ENCODE assay signal across 11 mouse cellular contexts in genomic region chr1:132364388-132364787, GRCm38 (mm10). TPM values are rescaled to one million over a fixed set of nuclear protein-coding genes. Genes with fewer than 3 reads are reported as not detected.
DNase-seq lines count a peak whose midpoint lies in the region; ATAC-seq and TF ChIP-seq lines count a peak whose summit lies in the region.
"Had no signal": no experiment of that assay in that cellular context is flagged by ENCODE, and none has a peak within 500 bp of the region (broad histone marks: within the 10 kb centered on the region; RNA-seq: fewer than 3 reads in every experiment).

No protein-coding gene starts in this region.

- peak overlapping the region; percentile 91 for H3K9ac ChIP-seq in liver, embryonic 12.5 days
- no peak overlapping the region for H3K9ac ChIP-seq in forebrain, postnatal 0 days
- H3K9ac ChIP-seq: forebrain, embryonic 13.5 days had no signal

- WGBS in liver, embryonic 12.5 days (ENCODE audit: insufficient replicate concordance), result 80% methylated on average over 3 of the region's 3 CpGs
- 80% methylated on average over 3 of the region's 3 CpGs for WGBS in forebrain, postnatal 0 days

- H3K27me3 ChIP-seq in C2C12 (ENCODE audit: control insufficient read depth, insufficient read depth, insufficient read length), result no peaks in the 10 kb centered on the region
- no peaks in the 10 kb centered on the region for H3K27me3 ChIP-seq in liver, embryonic 12.5 days (replicated peaks)
- H3K27me3 ChIP-seq in forebrain, postnatal 0 days (ENCODE audit: insufficient read depth, low read length), result no peaks in the 10 kb centered on the region
- H3K27me3 ChIP-seq: forebrain, embryonic 13.5 days had no signal

- H3K79me2 ChIP-seq in C2C12 (ENCODE audit: control insufficient read depth, insufficient read depth), result no peaks in the 10 kb centered on the region

- DNase-seq in cerebellum, adult 9-11 months, result peak; percentile 59
- DNase-seq in cerebellum, postnatal 10 days, result no peak
- DNase-seq in layer of hippocampus, adult 2 months (ENCODE audit: low spot score in 2 of 2), result peak; percentile 60 to 75
- no peak for DNase-seq in layer of hippocampus, postnatal 36 days
- DNase-seq in urinary bladder, postnatal 4 days (ENCODE audit: low spot score in 2 of 2), result no peak
- no peak for DNase-seq in forebrain, postnatal 0 days
- DNase-seq: midbrain, embryonic 14.5 days had no signal

- H3K79me3 ChIP-seq in C2C12 (ENCODE audit: low read depth), result no peaks in the 10 kb centered on the region

- TF ChIP-seq CTCF in layer of hippocampus, adult 2 months (conservative IDR thresholded peaks at IDR 0.05), result no peak
- TF ChIP-seq CTCF in C2C12 (IDR thresholded peaks at IDR 0.05; ENCODE audit: control insufficient read depth, insufficient read depth, insufficient read length), result no peak
- no peak for TF ChIP-seq CTCF in forebrain, postnatal 0 days (IDR thresholded peaks at IDR 0.05; ENCODE audit: low read depth)

- peak overlapping the region; percentile 86 for H3K27ac ChIP-seq in layer of hippocampus, adult 2 months
- H3K27ac ChIP-seq in liver, embryonic 12.5 days, result peak overlapping the region; percentile 98
- no peak overlapping the region for H3K27ac ChIP-seq in forebrain, postnatal 0 days (ENCODE audit: low read depth, low read length)
- H3K27ac ChIP-seq: forebrain, embryonic 13.5 days had no signal

- H3K9me3 ChIP-seq in liver, embryonic 12.5 days (replicated peaks), result no peaks in the 10 kb centered on the region
- H3K9me3 ChIP-seq in forebrain, postnatal 0 days (ENCODE audit: low read length), result no peaks in the 10 kb centered on the region
- H3K9me3 ChIP-seq: forebrain, embryonic 13.5 days had no signal

- H3K4me2 ChIP-seq in liver, embryonic 12.5 days, result peak overlapping the region; percentile 75
- no peak overlapping the region for H3K4me2 ChIP-seq in forebrain, postnatal 0 days (ENCODE audit: low read depth)
- H3K4me2 ChIP-seq: forebrain, embryonic 13.5 days had no signal

- no peak overlapping the region for H3K4me3 ChIP-seq in layer of hippocampus, adult 2 months
- no peak overlapping the region for H3K4me3 ChIP-seq in C2C12 (ENCODE audit: insufficient read depth, poor library complexity, severe bottlenecking)
- H3K4me3 ChIP-seq in liver, embryonic 12.5 days, result peak overlapping the region; percentile 89
- H3K4me3 ChIP-seq in forebrain, postnatal 0 days (ENCODE audit: low read depth, low read length), result no peak overlapping the region
- H3K4me3 ChIP-seq: forebrain, embryonic 13.5 days had no signal

- peaks cover 87% of the 10 kb centered on the region for H3K4me1 ChIP-seq in liver, embryonic 12.5 days
- no peaks in the 10 kb centered on the region for H3K4me1 ChIP-seq in forebrain, postnatal 0 days (ENCODE audit: insufficient read depth)

- H3ac ChIP-seq in C2C12 (ENCODE audit: control insufficient read depth, insufficient read length, low read depth), result no peak overlapping the region

- peaks cover 19% of the 10 kb centered on the region for H3K36me3 ChIP-seq in C2C12 (ENCODE audit: control insufficient read depth, insufficient read depth)
- peaks cover 89% of the 10 kb centered on the region for H3K36me3 ChIP-seq in liver, embryonic 12.5 days
- H3K36me3 ChIP-seq in forebrain, postnatal 0 days (ENCODE audit: insufficient read depth), result peaks cover 30% of the 10 kb centered on the region

- no peak for ATAC-seq in liver, embryonic 12.5 days
- ATAC-seq in forebrain, postnatal 0 days, result no peak
- ATAC-seq: forebrain, embryonic 13.5 days; lung, postnatal 0 days had no signal

TF ChIP-seq in C2C12, 6 proteins besides CTCF, POLR2A, EP300 and RAD21:
- TF ChIP-seq FOSL1 (IDR thresholded peaks at IDR 0.05; ENCODE audit: insufficient read depth, low read length, poor library complexity, severe bottlenecking), result no peak
- peak; percentile 36 for TF ChIP-seq MYOD1 (IDR thresholded peaks at IDR 0.05; ENCODE audit: control insufficient read depth, insufficient read length, low read depth)
- no peak for TF ChIP-seq USF1 (IDR thresholded peaks at IDR 0.05; ENCODE audit: low read depth)

RNA-seq across cellular contexts. Expression of gene Tmcc2, which starts 26.7 kb away (rescaled TPM):
- total RNA-seq in layer of hippocampus, adult 2 months (2021), result 100 to 1,000 TPM; 242 to 256 TPM
- 100 to 1,000 TPM; 240 to 247 TPM for total RNA-seq in layer of hippocampus, postnatal 36 days (2021)
- 37.3 TPM for polyA plus RNA-seq in C2C12 (2012; fragmentation: generic; extraction: Trizol)
- 342 and 350 TPM in 2 replicates for polyA plus RNA-seq in liver, embryonic 12.5 days (2016; fragmentation: Nextera tagmentation; extraction: Ambion mirVana)
- total RNA-seq in forebrain, postnatal 0 days (2014; rRNA removed), result 104 TPM in 2 replicates
- 37.4 and 41.9 TPM in 2 replicates for polyA plus RNA-seq in forebrain, postnatal 0 days (2015; fragmentation: Nextera tagmentation; extraction: Ambion mirVana)

RNA-seq across cellular contexts. Expression of gene Nuak2, which starts 48.5 kb away (rescaled TPM):
- total RNA-seq in layer of hippocampus, adult 2 months (2021), result 1 to 10 TPM in 1 of 2 experiments, under 1 TPM in 1; 0.76 to 1.7 TPM
- total RNA-seq in layer of hippocampus, postnatal 36 days (2021), result 1 to 10 TPM in 1 of 2 experiments, under 1 TPM in 1; 0.63 to 1.1 TPM
- polyA plus RNA-seq in C2C12 (2012; fragmentation: generic; extraction: Trizol), result 11.7 TPM
- polyA plus RNA-seq in liver, embryonic 12.5 days (2016; fragmentation: Nextera tagmentation; extraction: Ambion mirVana), result 1.3 and 1.7 TPM in 2 replicates
- total RNA-seq in forebrain, postnatal 0 days (2014; rRNA removed), result 4.4 and 4.5 TPM in 2 replicates
- 4.3 and 6.8 TPM in 2 replicates for polyA plus RNA-seq in forebrain, postnatal 0 days (2015; fragmentation: Nextera tagmentation; extraction: Ambion mirVana)

RNA-seq across cellular contexts. Expression of gene Dstyk, which starts 53.0 kb away (rescaled TPM):
- total RNA-seq in layer of hippocampus, adult 2 months (2021), result 10 to 100 TPM; 49.0 to 50.2 TPM
- total RNA-seq in layer of hippocampus, postnatal 36 days (2021), result 10 to 100 TPM; 53.1 to 54.0 TPM
- polyA plus RNA-seq in C2C12 (2012; fragmentation: generic; extraction: Trizol), result 4.0 TPM
- polyA plus RNA-seq in liver, embryonic 12.5 days (2016; fragmentation: Nextera tagmentation; extraction: Ambion mirVana), result 5.8 and 6.6 TPM in 2 replicates
- total RNA-seq in forebrain, postnatal 0 days (2014; rRNA removed), result 18.3 and 18.9 TPM in 2 replicates
- polyA plus RNA-seq in forebrain, postnatal 0 days (2015; fragmentation: Nextera tagmentation; extraction: Ambion mirVana), result 4.8 and 6.0 TPM in 2 replicates

Comparison
In these comparisons a context has a peak if more than half of its experiments do, and no peak if none do; other contexts are left out.
1. DNase-seq: peak in cerebellum, adult 9-11 months (single experiment) and layer of hippocampus, adult 2 months (2 of 2); none in cerebellum, postnatal 10 days (0 of 2), layer of hippocampus, postnatal 36 days (0 of 2), urinary bladder, postnatal 4 days (0 of 2) and forebrain, postnatal 0 days (single experiment).